Mouse (Mus musculus): ENCODE data around the gene Dlk1.
"Not testable (repeated sequence)": the region's sequence is repeated elsewhere in the genome, so short reads cannot be mapped to it uniquely, and the experiment has no call there.

Gene Dlk1

DNA sequence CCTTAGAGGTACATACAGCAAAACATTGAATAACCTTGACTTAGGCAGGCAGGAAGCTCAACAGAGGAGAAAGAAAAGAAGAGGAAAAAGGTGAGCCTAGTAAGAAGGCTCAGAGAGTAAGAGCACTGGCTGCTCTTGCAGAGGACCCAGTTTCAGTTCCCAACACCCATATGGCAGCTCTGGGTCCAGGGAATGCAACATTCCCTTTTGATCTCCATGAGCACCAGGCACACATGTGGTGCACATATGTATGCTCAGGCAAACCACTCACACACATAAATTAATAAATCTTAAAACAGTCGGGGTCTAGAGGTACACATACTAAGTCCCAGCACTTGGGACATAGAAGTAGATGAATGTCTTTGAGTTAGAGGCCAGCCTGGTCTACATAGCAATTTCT, 33.9 kb downstream of the Dlk1 start:
- DNase-seq, result not testable (repeated sequence)

DNA sequence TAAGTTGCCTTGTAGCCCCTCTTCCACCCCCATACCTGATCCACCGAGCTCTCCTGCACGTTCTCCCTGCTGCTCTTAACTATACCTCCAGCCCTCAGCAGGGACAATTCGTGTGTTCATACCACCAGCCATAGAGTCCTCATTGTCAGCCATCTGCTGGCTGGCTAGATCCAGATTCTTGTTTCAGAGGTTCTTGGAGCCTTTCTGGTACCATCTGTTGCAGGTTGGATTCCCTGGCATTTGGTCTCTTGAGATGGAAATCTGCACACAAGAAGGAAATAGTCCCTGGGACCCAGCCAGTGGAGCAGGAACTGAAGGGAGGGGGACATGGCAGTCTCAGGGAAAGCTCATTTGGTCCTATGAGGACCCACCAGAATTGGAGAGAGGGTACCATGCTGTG, 39.1 kb downstream of the Dlk1 start:
- DNase-seq, result peak; percentile 29

DNA sequence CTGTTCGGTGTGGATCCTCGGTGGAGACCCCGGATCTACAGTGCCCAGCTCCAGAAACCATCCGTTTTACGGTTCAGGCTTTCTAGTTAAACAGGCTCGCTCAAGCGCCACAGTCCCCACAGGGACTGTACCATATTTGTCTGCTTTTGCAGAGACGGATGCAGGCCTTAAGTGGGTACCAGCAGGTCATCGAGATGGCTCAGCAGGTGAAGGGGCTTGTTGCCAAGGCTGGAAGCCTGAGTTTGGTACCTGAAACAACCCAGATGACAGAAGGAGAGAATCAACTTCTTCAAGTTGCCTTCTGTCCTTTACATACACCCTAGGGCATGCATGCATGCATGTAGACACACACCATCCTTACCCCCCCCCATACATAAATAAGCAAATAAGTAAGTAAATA, 40.8 kb downstream of the Dlk1 start:
- DNase-seq, result no peak

DNA sequence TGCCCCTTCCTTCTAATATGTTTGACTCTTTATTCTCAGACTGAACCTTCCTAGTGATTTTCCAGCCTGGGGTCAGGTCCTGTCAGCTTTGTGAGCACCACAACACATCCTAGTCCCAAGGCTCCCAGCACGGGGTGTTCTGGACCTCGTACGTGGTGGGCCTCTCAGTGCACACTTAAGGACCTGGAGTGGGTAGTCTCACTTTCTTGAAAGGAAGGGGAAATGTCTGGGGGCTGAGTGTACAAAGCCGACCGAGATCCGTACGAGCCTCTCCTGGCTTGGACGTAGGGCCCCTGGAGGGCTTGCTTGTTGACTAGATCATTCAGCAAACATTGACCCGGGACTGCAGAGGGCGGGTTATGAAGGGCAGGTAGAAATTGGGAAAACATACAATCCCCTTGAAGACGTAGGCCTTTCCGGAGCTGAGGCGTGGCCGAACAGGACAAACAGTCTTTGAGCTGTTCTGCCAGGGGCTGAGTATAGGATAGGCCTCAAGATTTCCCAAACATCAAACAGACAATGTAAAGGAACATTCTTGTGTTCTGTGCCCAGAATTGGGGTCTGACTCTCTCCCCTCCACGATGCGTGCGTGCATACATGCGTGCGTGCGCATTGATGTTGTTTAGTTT, 42.5 kb downstream of the Dlk1 start:
- no peak for DNase-seq

DNA sequence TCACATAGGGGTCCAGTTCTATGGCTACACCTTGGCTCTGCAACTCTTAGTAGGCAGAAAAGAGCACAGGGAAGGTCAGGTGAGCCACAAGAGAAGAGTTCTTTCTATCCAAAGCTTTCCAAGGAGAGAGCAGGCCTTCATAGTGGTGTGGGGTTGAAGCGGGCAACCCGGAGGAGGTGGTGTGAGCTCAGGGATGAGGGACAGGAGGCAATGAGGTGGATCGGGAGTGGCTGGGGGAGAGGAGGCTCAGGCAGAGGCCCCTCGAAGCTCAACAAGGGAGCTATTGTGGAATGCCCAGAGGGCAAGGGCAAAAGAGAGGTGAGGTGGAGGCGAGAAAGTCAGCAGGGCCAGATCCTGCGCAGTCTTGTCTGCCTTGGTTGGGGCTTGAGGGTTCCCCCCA, 43.8 kb downstream of the Dlk1 start:
- no peak for DNase-seq

DNA sequence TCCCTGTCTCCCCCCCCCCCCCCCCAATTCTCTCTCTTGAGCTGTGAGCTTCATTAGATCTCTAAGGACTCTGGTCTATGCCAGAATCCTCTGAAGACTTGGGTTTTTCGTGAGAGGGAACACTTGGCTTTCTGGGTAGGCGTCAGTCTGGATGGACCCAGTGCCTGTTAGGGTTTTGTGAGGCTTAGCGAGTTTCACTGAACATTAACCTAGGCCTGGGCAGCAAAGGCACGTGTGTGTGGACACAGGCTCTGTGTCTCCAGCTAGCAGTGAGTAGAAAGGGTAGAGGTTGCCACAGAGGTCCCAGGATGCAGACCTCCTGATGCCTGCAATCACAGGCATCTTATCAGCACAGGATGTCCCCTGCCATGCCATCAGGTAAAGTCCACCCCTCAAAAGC, 48.4 kb downstream of the Dlk1 start:
- no peak for DNase-seq

DNA sequence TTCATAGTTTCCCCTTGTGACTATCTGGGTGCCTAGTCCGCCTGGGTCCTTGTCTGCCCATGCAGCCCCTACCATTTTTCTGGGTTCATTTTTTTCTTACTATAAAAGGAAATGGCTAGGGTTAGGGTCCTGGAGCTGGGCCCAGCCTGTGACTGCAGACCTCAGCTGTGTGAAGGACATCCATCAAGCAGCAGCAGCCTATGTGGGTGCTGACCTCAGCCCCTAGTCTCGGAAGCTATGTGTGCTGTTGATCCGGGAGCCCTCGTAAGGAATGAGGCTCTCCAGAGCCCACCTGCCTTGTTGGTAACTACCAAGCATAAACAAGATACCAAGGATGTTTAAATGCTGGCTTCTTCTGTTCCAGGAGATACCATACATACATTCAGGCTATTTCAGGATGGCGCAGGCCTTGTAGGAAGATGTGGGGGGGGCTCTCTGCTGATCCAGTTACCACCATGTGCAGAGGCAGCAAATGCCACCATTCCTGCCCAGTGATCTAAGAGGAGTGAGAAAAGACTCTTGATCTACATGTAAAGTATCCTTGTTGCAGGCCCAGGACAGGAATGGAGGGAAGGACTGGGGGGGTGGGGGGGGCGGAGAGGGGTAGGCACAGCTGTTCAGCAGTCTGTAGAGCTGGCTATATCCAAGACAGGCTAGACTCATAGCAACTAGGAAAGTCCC, 49.9 kb downstream of the Dlk1 start:
- DNase-seq, result no peak

DNA sequence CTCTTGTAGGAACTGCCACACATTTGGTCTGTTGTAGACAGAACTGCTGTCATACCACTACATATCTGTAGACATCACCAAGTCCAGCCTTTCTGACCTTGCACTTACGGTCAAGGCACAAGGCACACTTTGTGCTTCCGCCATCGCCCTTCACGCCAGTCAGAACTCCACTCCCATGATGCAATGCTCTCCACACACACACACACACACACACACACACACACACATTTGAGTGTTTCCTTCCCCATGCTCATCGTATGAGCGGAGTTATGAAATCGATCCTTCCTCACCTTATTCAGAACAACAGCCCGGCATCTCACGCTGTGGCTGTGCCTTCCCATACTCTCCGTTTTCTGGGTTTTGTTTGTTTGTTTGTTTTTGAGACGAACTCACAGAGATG, 55.1 kb downstream of the Dlk1 start:
- no peak for DNase-seq

DNA sequence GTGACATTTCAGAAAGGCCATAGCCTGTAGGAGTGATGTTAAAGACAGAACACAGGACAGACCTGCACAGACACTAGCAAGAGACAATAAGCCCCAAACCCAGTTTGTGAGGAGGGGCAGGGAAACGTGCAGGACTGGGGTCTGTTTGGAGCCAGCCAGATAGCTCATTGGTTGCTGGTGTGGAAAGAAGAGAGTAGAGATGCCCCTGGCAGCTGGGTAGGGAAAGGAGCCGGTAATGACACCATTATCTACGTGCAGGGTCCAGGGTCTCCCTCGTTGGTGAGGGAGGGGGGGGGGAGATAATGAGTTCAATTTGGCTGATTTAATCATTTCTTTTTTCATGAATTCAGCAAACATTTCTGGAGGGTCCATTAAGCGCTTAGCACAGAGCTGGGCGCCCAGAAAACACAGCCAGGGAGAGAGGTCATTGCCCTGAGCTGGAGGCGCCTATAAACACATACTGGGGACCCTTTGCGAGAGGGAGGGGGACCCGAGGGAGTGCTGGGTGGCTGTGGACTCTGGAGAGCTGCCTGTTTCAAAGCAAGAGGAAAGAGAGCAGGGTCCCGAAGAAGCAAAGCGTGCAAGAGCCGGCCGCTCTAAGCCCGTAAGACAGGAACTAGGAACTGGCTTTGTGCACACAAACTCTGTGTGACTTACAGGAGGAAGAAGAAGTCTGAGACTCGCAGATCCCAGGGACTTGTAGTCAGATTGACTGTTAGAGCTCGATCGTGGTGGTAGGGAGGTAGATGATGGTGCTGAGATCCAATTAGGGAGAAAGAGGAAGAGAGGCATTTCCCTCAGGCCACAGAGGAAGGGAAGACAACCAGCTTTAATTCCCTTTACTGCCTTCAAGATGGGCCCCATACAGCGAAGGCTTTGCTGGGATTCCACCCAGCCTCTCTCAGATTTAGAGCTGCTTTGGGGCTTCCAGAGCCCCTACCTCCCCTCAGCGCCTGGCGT, 56.2 kb downstream of the Dlk1 start:
- no peak for DNase-seq

DNA sequence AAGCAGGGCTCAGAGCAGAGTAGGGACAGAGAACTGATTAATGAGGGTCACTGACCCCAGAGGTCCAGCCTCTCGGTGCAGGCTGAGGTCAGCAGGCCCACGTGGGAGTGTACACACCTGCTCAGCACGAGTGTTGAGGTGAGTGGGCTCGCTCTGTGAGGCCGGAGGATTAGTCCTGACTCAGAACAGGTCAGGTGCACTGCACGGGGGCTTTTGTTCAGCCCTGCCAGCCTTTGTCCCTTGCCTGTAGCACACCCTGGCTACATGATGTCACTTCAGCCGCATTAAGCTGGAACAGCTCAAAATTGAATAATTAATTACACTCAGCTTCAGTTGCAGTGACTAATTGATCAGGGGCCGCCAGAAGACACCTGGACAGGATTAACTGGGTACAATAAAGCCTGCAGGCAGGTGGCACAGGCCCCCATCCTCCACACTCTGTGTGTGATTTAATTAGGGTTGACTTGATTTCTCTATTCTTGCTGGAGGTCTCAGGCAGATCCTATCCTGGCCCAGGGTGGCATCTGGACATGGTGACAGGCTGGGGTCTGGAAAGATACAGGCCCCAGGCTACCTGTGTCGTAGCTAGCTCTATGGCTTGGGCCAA, 57.0 kb downstream of the Dlk1 start:
- no peak for DNase-seq

DNA sequence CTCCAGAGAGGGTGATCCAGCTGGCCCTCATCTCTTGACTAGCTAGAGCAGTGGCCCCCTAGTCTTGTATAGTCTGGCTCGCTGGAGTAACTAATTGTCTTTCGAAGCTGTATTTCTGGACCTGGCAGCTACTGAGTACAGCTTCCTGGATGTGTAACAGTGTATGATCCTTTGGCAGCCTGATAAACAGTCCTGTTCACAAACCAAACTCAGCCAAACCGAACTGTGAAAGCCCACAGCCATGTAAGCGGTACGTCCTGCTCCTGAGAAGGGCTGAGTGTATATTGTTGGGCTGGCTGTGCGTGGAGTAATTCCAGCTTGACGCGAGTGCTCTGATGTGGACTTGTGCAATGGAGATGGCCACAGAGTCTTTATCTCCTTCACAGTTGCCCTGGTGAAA, 57.6 kb downstream of the Dlk1 start:
- no peak for DNase-seq

DNA sequence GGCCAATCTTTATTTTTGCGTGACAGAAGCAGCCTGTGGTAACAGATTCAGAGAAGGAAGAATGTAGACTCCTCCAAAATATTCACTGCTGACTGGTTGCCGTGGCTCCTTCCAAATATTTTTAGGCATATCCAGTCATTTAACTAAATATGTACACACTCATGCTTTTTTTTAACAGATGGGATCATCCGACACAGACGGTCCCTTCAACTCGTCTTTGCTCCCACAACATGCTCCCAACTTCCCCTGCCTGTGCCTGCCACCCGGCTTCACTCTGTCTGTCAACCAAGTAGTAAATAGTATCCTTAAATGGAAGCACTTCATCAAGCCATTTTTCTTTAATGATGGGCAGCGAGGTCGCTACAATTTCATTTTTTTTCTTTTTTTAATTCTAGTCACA, 58.8 kb downstream of the Dlk1 start:
- DNase-seq, result no peak

DNA sequence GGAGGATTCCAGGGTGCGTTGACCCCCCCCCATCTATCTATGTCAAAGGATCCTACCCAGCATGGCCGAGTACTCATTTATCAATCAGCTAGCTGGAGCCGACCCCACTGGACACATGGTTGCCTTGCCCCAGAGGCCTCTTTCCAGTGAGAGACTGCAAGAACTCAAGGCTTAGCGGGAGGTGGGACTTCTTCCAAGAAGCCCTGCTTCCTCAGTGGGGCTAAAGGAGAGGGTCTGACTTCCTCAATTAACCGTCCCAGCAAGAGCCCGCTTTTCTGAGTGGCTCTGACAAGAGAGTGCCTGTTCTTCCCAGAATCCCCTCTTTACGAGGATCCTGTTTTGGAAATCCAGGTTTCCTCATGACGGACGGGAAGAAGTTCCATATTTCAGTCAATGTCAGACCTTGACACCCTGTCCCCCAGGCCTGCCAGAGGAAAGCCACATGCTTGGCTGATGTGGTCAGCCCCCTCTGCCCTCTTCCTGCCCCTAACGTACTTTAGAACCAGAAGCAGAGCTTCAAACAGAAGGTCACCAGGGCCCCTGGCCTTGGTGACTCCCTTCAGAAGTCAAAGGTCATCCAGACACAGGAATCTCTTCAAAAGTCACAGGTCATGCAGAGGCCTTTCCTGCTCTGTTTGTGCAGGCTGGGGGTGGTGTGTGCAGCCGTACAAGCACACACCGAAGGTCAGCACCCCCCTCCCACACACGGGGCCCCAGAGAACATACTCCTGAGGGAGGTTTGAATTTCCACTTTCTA, 59.7 kb downstream of the Dlk1 start:
- DNase-seq, result no peak
